Mouse (Mus musculus): ENCODE measurements around the gene 1700057G04Rik. TPM values are rescaled to one million over a fixed set of nuclear protein-coding genes. Genes with fewer than 3 reads are reported as not detected.

Gene 1700057G04Rik
- polyA plus RNA-seq, 1 experiment from 2014 or later = not detected

DNA sequence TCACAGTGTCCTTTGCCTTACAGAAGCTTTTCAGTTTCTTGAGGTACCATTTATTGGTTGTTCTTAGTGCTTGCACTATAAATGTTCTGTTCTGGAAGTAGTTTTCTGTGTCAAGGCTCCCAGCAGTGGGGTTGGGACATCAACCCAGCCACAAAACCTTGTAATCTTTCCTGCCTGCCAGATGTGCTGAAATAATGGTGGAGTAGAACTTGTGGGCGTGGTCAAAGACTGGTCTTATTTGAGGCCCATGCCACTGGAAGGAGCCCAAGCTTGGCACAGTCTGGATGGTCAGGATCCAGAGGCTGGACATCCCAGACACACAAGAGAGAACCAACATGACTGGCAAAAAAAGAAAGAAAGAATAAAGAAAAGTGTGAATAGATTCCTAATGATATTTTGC is 78.2 kb downstream of the 1700057G04Rik start:
- H3K4me3 ChIP-seq (ENCODE audit: low read length) = no peak overlapping the region
- no peak for ATAC-seq

DNA sequence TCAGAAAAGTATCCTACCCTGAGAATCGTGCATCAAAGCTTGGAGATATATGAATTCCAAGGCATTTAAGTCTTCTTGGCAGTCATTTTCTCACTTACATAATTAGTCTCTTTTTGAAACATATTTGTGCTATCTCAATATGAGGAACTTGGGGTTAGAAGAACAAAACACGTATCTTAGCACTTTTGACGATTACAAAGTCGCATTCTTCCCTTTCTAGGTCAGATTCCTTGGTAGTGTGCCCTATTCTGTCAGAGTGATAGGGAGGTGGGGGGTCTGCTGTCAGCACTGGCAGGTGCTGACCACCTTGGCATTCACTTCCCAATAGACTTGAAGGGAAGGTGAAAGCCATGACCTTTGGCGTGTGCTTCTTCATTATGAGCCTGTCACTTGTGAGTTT is 93.5 kb downstream of the 1700057G04Rik start:
- Histone ChIP-seq H3K4me2 (ENCODE audit: low read length) (no peak overlapping the region), H3K36me3 (ENCODE audit: control insufficient read depth, insufficient read depth, low read length) (no peaks in the 10 kb centered on the region), H3K9me3 (ENCODE audit: control insufficient read depth, low read length) (no peaks in the 10 kb centered on the region), H3K9ac (ENCODE audit: low read depth, low read length) (no peak overlapping the region), H3K4me3 (ENCODE audit: low read length) (no peak overlapping the region), H3K4me1 (ENCODE audit: control insufficient read depth, insufficient read depth, low read depth, low read length) (no peaks in the 10 kb centered on the region), H3K27ac (ENCODE audit: low read depth, low read length) (no peak overlapping the region), H3K27me3 (replicated peaks; ENCODE audit: control insufficient read depth, insufficient read depth, low read length) (no peaks in the 10 kb centered on the region)
- WGBS = 87% methylated on average over 5 of the region's 5 CpGs
- ATAC-seq = no peak

More for the DNA sequence above, 78.2 kb downstream of the 1700057G04Rik start:
- Histone ChIP-seq H3K27me3 (replicated peaks; ENCODE audit: control insufficient read depth, insufficient read depth, low read length) (no peaks in the 10 kb centered on the region), H3K27ac (ENCODE audit: low read depth, low read length) (no peak overlapping the region), H3K9me3 (ENCODE audit: control insufficient read depth, low read length) (no peaks in the 10 kb centered on the region), H3K4me2 (ENCODE audit: low read length) (no peak overlapping the region), H3K9ac (ENCODE audit: low read depth, low read length) (no peak overlapping the region), H3K4me1 (ENCODE audit: control insufficient read depth, insufficient read depth, low read depth, low read length) (no peaks in the 10 kb centered on the region), H3K36me3 (ENCODE audit: control insufficient read depth, insufficient read depth, low read length) (no peaks in the 10 kb centered on the region)
- 92% methylated on average over 1 of the region's 1 CpGs for WGBS

Small RNA genes within 50 kb of the gene (microRNA-seq; reads per million reads assigned to microRNA genes)
- not detected for gene Mir6386

Other genes starting within 250 kb of the 1700057G04Rik start
- 0.55 and 0.56 TPM in 2 replicates for gene Plscr5, start 116.4 kb upstream of the 1700057G04Rik start, polyA plus RNA-seq (2015; fragmentation: Nextera tagmentation; extraction: Ambion mirVana)
- gene Plscr1, start 59.6 kb upstream of the 1700057G04Rik start, polyA plus RNA-seq (2015; fragmentation: Nextera tagmentation; extraction: Ambion mirVana) = 9.3 and 10.4 TPM in 2 replicates
- 0.78 and 0.86 TPM in 2 replicates for gene Plscr2, start 33.8 kb upstream of the 1700057G04Rik start, polyA plus RNA-seq (2015; fragmentation: Nextera tagmentation; extraction: Ambion mirVana)
- 2.3 and 3.2 TPM in 2 replicates for gene Plscr4, start 148.0 kb downstream of the 1700057G04Rik start, polyA plus RNA-seq (2015; fragmentation: Nextera tagmentation; extraction: Ambion mirVana)
- gene Plod2, start 232.8 kb downstream of the 1700057G04Rik start, polyA plus RNA-seq (2015; fragmentation: Nextera tagmentation; extraction: Ambion mirVana) = 11.8 and 13.9 TPM in 2 replicates